Mouse (Mus musculus) E14TG2a.4 (cell line): ENCODE measurements around the gene Kcnj9.

ENCODE experiments used
- CTCF ChIP-seq: conservative IDR thresholded peaks from 2 replicates; pipeline ENCODE4 v1.5.1; 2014; ENCODE audit warnings: low read length
- POU5F1 ChIP-seq: IDR thresholded peaks from 2 replicates; pipeline ENCODE4 v1.6.1; 2014; ENCODE audit warnings: low read length, borderline replicate concordance

DNA sequence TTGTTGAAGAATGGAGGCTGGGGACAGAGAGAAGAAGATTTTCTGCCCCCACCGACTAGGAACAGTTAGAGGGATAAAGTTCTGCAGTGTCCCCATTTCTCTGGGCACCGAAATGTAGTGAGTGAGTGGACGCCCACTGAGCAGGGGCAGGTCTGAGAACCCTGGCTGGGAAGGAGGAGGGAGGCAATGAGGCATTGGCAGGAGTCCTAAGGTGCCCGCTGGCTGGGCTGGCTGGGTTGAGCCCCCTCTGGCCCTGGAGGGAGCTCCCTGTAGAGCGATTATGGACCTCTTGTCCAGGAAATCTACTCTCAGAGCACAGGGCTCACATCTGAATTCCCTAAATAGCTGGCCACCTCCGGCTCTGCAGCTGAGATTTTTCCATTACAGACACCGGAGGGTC is 29.6 kb downstream of the Kcnj9 start:
- TF ChIP-seq CTCF (no peak), POU5F1 (no peak)
